Mouse (Mus musculus) CD4-positive, CD25-positive, alpha-beta regulatory T cell, adult 9 weeks (primary cell): Measurements from ENCODE around the gene Calcb. TPM values are rescaled to one million over a fixed set of nuclear protein-coding genes. Genes with fewer than 3 reads are reported as not detected.

Experiments used
- polyA plus RNA-seq: library from polyadenylated mRNA; unstranded; fragments of 100-300 nt; shearing (Covaris generic); gene quantifications from one replicate; pipeline ENCODE4 v1.2.1, GENCODE M21; 2017

The Calcb gene
- polyA plus RNA-seq, result not detected

GRCm38 (mm10) chr7:114718300-114718699, at the start of gene Calcb:
Gene Calcb, plus strand, starts transcription at chr7:114718643.

GRCm38 (mm10) chr7:114743022-114743780, 24.8 kb downstream of the Calcb start, which contains the start of gene Insc:
Gene Insc, plus strand, starts transcription at chr7:114743694.

Other genes with a start within 250 kb of the Calcb start
- 1.9 TPM for gene Cyp2r1, start 155.7 kb upstream of the Calcb start, polyA plus RNA-seq
- not detected for gene Calca, start 82.3 kb upstream of the Calcb start, polyA plus RNA-seq
- gene Insc, start 25.1 kb downstream of the Calcb start, polyA plus RNA-seq, result not detected